Mouse (Mus musculus) C2C12 (cell line): ENCODE measurements around the gene Map4k3. TPM values are rescaled to one million over a fixed set of nuclear protein-coding genes. Genes with fewer than 3 reads are reported as not detected.
A peak's percentile ranks its signal among the peaks of the same experiment; 100 is the strongest.
"Not testable (repeated sequence)": the region's sequence is repeated elsewhere in the genome, so short reads cannot be mapped to it uniquely, and the experiment has no call there.

ENCODE experiments used
- H3K27me3 ChIP-seq: one replicate; pipeline ENCODE4 v1.6.1; 2011; ENCODE audit not compliant: control insufficient read depth, insufficient read depth, insufficient read length
- H3K36me3 ChIP-seq: one replicate; pipeline ENCODE4 v1.6.1; 2011; ENCODE audit not compliant: control insufficient read depth, insufficient read depth
- H3K4me3 ChIP-seq: one replicate; pipeline ENCODE4 v1.5.1; 2011; ENCODE audit warnings: mild to moderate bottlenecking, control low read depth; ENCODE audit not compliant: poor library complexity, insufficient read depth, severe bottlenecking
- H3K79me2 ChIP-seq: one replicate; pipeline ENCODE4 v1.6.1; 2011; ENCODE audit not compliant: control insufficient read depth, insufficient read depth
- H3K79me3 ChIP-seq: one replicate; pipeline ENCODE4 v1.6.1; 2011; ENCODE audit warnings: low read depth, control low read depth
- H3ac ChIP-seq: one replicate; pipeline ENCODE3; 2011; ENCODE audit warnings: low read depth; ENCODE audit not compliant: control insufficient read depth, insufficient read length
- CEBPB ChIP-seq: IDR thresholded peaks from one replicate; pipeline ENCODE4 v1.6.1; 2011; ENCODE audit warnings: low read depth, mild to moderate bottlenecking, control low read depth, moderate library complexity
- CTCF ChIP-seq: IDR thresholded peaks from one replicate; pipeline ENCODE4 v1.5.1; 2011; ENCODE audit not compliant: control insufficient read depth, insufficient read depth, insufficient read length
- FOSL1 ChIP-seq: IDR thresholded peaks from one replicate; pipeline ENCODE4 v1.8.0; 2011; ENCODE audit warnings: mild to moderate bottlenecking, low read length; ENCODE audit not compliant: poor library complexity, insufficient read depth, severe bottlenecking
- MAX ChIP-seq: IDR thresholded peaks from one replicate; pipeline ENCODE4 v1.6.1; 2011; ENCODE audit warnings: mild to moderate bottlenecking, control low read depth
- MYOD1 ChIP-seq: IDR thresholded peaks from one replicate; pipeline ENCODE4 v1.6.1; 2011; ENCODE audit warnings: low read depth; ENCODE audit not compliant: control insufficient read depth, insufficient read length
- MYOG ChIP-seq: IDR thresholded peaks from one replicate; pipeline ENCODE4 v1.6.1; 2011; ENCODE audit not compliant: control insufficient read depth, insufficient read length; ENCODE audit errors: extremely low read depth
- USF1 ChIP-seq: IDR thresholded peaks from one replicate; pipeline ENCODE4 v1.6.1; 2011; ENCODE audit warnings: low read depth, mild to moderate bottlenecking, control low read depth, moderate library complexity
- polyA plus RNA-seq: library from polyadenylated mRNA; unstranded; fragments of >200 nt; fragmentation: generic; extraction: Trizol; gene quantifications from one replicate; pipeline ENCODE4 v1.2.1, GENCODE M21; 2012; ENCODE audit warnings: missing spikeins

Map4k3 gene
- polyA plus RNA-seq, 1 experiment, result 3.0 TPM

DNA sequence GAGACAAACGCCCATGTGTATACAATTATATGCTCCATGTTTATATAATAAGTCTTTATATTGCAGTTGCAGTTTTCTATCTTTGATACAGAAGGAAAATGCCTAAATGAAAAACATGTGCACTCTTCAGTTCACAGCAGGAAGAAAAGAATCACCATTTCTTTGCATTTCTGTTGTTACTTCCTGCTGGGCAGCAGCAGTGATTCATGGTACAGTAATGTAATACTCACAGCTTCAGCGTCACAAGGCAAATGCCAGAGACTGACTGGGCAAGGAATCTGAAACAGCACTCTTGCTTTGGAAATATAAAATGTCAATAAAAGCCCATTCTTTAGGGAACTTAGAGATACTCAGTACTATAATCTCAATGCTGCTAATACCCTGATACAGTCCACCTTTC, 36.9 kb upstream of the Map4k3 start:
- TF ChIP-seq MAX (peak; percentile 77), FOSL1 (peak; percentile 66), CTCF (no peak), MYOG (no peak), USF1 (no peak)
- Histone ChIP-seq H3K36me3 (no peaks in the 10 kb centered on the region), H3K4me3 (no peak overlapping the region)

DNA sequence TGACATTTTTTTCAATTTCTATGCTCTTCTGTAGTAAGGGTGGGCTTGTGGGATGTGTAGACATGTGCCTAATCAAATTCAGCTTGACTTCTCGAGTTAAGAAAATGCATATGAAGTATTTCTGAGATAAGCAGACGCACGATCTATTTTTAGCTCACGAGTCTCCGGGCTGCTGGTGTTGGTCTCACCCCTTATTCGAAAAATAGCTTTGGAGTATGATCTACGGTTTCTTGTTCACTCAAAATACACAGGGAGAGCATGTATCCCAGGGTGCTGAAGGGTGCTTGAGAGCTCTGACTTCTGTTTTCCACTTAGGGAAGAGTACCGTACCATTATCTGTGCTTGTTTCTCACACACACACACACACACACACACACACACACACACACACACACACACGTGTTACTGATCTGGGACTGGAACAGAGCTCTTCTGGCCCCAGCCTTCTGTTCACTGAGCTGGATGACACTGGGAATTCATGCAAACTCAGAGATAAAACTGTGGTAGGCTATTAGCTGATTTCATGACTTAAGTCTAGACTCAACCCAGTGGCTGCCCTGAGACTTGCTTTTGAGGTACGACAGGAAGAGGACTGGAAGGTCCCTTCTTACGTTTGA, 34.9 kb upstream of the Map4k3 start:
- no peaks in the 10 kb centered on the region for H3K27me3 ChIP-seq
- no peaks in the 10 kb centered on the region for H3K36me3 ChIP-seq
- H3K79me3 ChIP-seq, result no peaks in the 10 kb centered on the region
- no peak overlapping the region for H3K4me3 ChIP-seq
- H3ac ChIP-seq, result no peak overlapping the region
- no peaks in the 10 kb centered on the region for H3K79me2 ChIP-seq
- no peak for TF ChIP-seq USF1
- TF ChIP-seq MAX, result no peak
- no peak for TF ChIP-seq CEBPB
- TF ChIP-seq FOSL1, result no peak
- TF ChIP-seq MYOD1, result no peak
- TF ChIP-seq MYOG, result no peak

More for the DNA sequence above, 36.9 kb upstream of the Map4k3 start:
- Histone ChIP-seq H3K27me3 (no peaks in the 10 kb centered on the region), H3K79me2 (no peaks in the 10 kb centered on the region), H3ac (no peak overlapping the region), H3K79me3 (no peaks in the 10 kb centered on the region)

DNA sequence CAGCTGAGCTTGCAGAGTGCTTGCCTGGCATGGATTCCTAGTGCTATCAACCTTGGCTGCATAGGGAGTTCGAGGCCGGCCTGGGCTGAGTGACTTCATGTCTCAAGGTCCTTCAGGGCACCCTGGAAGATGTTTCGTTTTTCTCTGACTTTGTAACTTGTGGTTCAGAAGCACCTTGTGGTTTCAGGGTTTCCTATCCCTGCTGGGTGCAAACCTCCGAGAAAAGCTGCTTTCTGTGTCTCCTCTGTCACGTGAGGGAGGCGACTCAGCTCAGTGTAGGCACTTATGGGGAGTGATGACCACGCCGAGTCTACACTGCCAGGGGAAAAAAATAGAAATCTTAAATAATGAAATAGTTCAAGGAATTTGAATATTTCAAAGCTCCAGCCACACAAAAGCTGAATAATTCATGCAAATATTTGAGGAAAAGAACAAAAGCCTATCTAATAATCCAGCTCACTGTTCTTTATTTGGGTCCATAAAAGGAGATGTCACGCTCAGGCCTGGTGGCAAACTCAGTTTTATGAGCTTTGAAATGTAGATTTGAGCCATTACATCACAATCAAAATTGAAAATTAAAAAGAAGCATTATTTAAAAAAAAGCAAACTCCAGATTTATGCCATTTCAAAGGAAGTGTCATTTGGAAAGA, 34.2 kb upstream of the Map4k3 start:
- Histone ChIP-seq H3K4me3 (no peak overlapping the region), H3K79me3 (no peaks in the 10 kb centered on the region), H3ac (no peak overlapping the region), H3K79me2 (no peaks in the 10 kb centered on the region), H3K36me3 (no peaks in the 10 kb centered on the region), H3K27me3 (no peaks in the 10 kb centered on the region)
- TF ChIP-seq MYOG (no peak), MYOD1 (no peak), USF1 (peak; percentile 95)

DNA sequence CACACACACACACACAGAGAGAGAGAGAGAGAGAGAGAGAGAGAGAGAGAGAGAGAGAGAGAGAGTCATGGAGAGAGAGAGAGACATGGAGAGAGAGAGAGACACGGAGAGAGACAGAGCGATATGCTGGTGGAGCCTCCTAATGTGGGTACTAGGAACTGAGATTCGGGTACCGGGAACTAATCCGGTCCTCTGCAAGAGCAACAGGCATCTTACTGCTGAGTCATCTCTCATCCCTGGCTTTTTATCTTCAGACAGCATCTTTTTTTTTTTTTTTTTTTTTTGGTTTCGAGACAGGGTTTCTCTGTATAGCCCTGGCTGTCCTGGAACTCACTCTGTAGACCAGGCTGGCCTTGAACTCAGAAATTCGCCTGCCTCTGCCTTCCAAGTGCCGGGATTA, 32.9 kb upstream of the Map4k3 start:
- H3K79me3 ChIP-seq, H3K27me3 ChIP-seq, H3K36me3 ChIP-seq, H3ac ChIP-seq, H3K79me2 ChIP-seq, H3K4me3 ChIP-seq: not testable (repeated sequence)

DNA sequence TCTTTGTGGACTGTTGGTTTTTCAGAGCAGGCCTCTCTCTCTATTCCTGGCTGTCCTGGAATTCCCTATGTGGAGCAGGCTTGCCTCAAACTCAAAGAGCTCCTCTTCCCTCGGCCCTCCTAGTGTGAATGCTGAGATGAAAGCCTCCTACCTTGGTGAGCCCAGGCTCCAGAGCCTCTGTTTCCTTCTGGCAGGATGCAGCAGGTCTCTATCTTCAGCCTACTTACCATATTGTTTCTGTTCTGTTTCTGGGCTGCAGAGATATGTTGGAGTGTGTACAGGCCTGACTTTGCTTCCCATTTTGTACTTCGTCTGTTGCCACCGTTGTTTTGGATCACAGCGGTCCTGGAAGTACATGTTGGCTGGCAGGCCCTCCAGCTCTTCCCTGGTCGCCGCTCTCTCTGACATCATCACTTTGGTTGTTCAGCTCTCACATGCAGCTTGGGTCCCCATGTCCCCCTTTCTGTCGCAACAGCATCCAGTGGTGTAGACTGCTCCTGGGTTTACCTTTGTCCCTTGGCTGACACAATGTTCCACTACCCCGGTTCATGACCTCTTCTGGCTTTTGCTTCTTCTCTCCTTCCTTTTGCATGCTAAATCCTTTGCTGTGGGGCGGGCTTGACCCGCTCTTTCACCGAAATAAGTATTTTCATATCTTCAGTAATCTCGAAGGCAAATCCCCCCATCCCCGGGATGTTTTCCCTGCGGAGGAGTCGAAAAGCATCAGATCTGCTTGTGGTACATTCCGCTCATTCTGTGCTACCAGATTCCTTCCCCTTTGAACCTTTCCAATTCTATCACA, 32.3 kb upstream of the Map4k3 start:
- Histone ChIP-seq H3K27me3 (no peaks in the 10 kb centered on the region), H3K79me3 (no peaks in the 10 kb centered on the region), H3K36me3 (no peaks in the 10 kb centered on the region), H3K4me3 (no peak overlapping the region), H3ac (no peak overlapping the region), H3K79me2 (no peaks in the 10 kb centered on the region)
- no peak for TF ChIP-seq MYOG
- no peak for TF ChIP-seq USF1
- no peak for TF ChIP-seq MAX
- TF ChIP-seq CEBPB, result no peak
- TF ChIP-seq MYOD1, result no peak
- no peak for TF ChIP-seq CTCF
- no peak for TF ChIP-seq FOSL1

DNA sequence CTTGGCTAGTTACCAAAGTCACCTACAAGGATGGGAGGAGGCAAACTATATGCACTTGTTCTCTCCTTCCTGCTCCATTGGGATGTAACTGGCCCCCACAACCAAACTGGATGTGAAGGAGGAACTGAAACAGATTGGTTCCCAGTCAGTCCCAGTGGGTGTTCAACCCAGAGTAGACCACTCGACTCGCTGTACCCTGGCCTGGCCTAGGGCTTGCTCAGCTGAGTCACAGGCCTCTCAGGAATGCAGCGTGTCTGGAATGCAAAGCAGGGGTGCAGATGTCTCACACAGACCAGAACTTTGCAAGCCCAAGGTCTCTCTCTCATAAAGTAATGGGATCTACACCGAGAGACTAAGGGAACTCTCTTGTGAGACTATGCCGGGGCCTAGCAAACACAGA, 27.8 kb upstream of the Map4k3 start:
- Histone ChIP-seq H3K79me2 (no peaks in the 10 kb centered on the region), H3K27me3 (no peaks in the 10 kb centered on the region), H3ac (no peak overlapping the region), H3K4me3 (no peak overlapping the region), H3K79me3 (no peaks in the 10 kb centered on the region), H3K36me3 (no peaks in the 10 kb centered on the region)
- TF ChIP-seq FOSL1, result no peak
- no peak for TF ChIP-seq MYOG
- no peak for TF ChIP-seq USF1
- no peak for TF ChIP-seq MYOD1
- no peak for TF ChIP-seq MAX
- TF ChIP-seq CEBPB, result no peak
- no peak for TF ChIP-seq CTCF
